Mouse (Mus musculus) megakaryocyte, embryonic 14.5 days (primary cell): Measurements from ENCODE around the gene Fam196a.

ENCODE experiments used
- FLI1 ChIP-seq: IDR thresholded peaks from 2 replicates; pipeline ENCODE4 v1.6.1; 2012; ENCODE audit warnings: low read length, inconsistent platforms, mixed read lengths
- GATA1 ChIP-seq: IDR thresholded peaks from 3 replicates; pipeline ENCODE4 v1.6.1; 2012; ENCODE audit warnings: mixed read lengths, low read length, inconsistent platforms, borderline replicate concordance

GRCm38 (mm10) chr7:134945925-134946716 lies 7.9 kb upstream of the Fam196a start:
- TF ChIP-seq GATA1 (no peak), FLI1 (no peak)
